Mouse (Mus musculus) fibroblast of lung, adult 2 months (primary cell): ENCODE results near the gene Myt1l.

Source experiments
- DNase-seq: peaks from one replicate; pipeline ENCODE4 v3.0.0-alpha.2; 2011; ENCODE audit warnings: low read depth

The Myt1l gene

GRCm38 (mm10) chr12:29816761-29817160 is 288.6 kb downstream of the Myt1l start:
- DNase-seq: no peak

- no peak for DNase-seq
Observed at GRCm38 (mm10) chr12:29822216-29822615, 294.0 kb downstream of the Myt1l start.

GRCm38 (mm10) chr12:29823766-29824417 is 295.7 kb downstream of the Myt1l start:
- no peak for DNase-seq

- no peak for DNase-seq
Observed at GRCm38 (mm10) chr12:29830571-29830970, 302.4 kb downstream of the Myt1l start.

- peak; percentile 84 for DNase-seq
Observed at GRCm38 (mm10) chr12:29831356-29831755, 303.2 kb downstream of the Myt1l start.

GRCm38 (mm10) chr12:29837301-29837791 is 309.2 kb downstream of the Myt1l start:
- DNase-seq: peak; percentile 10

- no peak for DNase-seq
Observed at GRCm38 (mm10) chr12:29838421-29838820, 310.2 kb downstream of the Myt1l start.

GRCm38 (mm10) chr12:29849936-29850335 is 321.8 kb downstream of the Myt1l start:
- no peak for DNase-seq

GRCm38 (mm10) chr12:29854151-29854585 is 326.0 kb downstream of the Myt1l start:
- DNase-seq: no peak

- peak; percentile 6 for DNase-seq
Observed at GRCm38 (mm10) chr12:29855007-29855406, 326.8 kb downstream of the Myt1l start.

GRCm38 (mm10) chr12:29860986-29861385 is 332.8 kb downstream of the Myt1l start:
- no peak for DNase-seq

- no peak for DNase-seq
Observed at GRCm38 (mm10) chr12:29868295-29868694, 340.1 kb downstream of the Myt1l start.

GRCm38 (mm10) chr12:29868781-29869180 is 340.6 kb downstream of the Myt1l start:
- DNase-seq: no peak

- no peak for DNase-seq
Observed at GRCm38 (mm10) chr12:29872156-29872815, 344.1 kb downstream of the Myt1l start.

- no peak for DNase-seq
Observed at GRCm38 (mm10) chr12:29873281-29873772, 345.1 kb downstream of the Myt1l start.

- no peak for DNase-seq
Observed at GRCm38 (mm10) chr12:29877977-29878376, 349.8 kb downstream of the Myt1l start.

GRCm38 (mm10) chr12:29882871-29883617 is 354.9 kb downstream of the Myt1l start:
- no peak for DNase-seq

GRCm38 (mm10) chr12:29884376-29884775 is 356.2 kb downstream of the Myt1l start:
- DNase-seq: no peak

- DNase-seq: no peak
Observed at GRCm38 (mm10) chr12:29894669-29895068, 366.5 kb downstream of the Myt1l start.

- DNase-seq: no peak
Observed at GRCm38 (mm10) chr12:29897533-29898085, 369.4 kb downstream of the Myt1l start.

GRCm38 (mm10) chr12:29904101-29904874 is 376.1 kb downstream of the Myt1l start:
- DNase-seq: peak; percentile 93
